ENCODE assay signal across 14 mouse cellular contexts in the genomic region with DNA sequence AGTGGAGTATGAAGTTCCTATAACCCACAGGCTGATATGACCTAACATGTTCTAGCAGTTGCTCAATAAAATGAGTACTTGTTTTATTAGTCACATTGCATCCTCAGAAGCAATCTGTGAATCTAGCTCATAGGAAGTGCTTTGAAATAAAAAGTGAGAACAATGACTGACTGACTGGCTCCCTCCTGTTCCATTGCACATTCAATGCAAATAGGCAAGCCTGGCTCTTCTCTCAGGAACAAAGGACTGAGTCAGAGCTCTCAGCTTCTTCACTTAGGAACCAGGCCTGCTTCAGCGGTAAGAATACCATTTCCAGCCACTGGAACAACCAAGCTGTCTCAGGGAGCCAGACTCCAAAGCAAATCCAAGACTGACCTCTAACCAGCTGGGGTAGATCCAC.
DNase-seq lines count a peak whose midpoint lies in the region; ATAC-seq and TF ChIP-seq lines count a peak whose summit lies in the region.
"Had no signal": no experiment of that assay in that cellular context is flagged by ENCODE, and none has a peak within 500 bp of the region (broad histone marks: within the 10 kb centered on the region; RNA-seq: fewer than 3 reads in every experiment).

No protein-coding gene starts in this region.

- H3K36me3 ChIP-seq in lung, postnatal 0 days (ENCODE audit: insufficient read depth, low read length): no peaks in the 10 kb centered on the region
- H3K36me3 ChIP-seq in ES-Bruce4 (ENCODE audit: control insufficient read depth, insufficient read depth, low read length, poor library complexity, severe bottlenecking): no peaks in the 10 kb centered on the region
- H3K36me3 ChIP-seq in hindbrain, postnatal 0 days (ENCODE audit: insufficient read depth, low read length): no peaks in the 10 kb centered on the region
- no peaks in the 10 kb centered on the region for H3K36me3 ChIP-seq in heart, embryonic 11.5 days (ENCODE audit: control insufficient read depth, insufficient read depth, low read length)
- H3K36me3 ChIP-seq: embryonic facial prominence, embryonic 13.5 days had no signal

- TF ChIP-seq CTCF in lung, postnatal 0 days (IDR thresholded peaks at IDR 0.05): no peak
- TF ChIP-seq CTCF in ES-Bruce4 (IDR thresholded peaks at IDR 0.05; ENCODE audit: low read depth, low read length): no peak
- TF ChIP-seq CTCF in hindbrain, postnatal 0 days (IDR thresholded peaks at IDR 0.05; ENCODE audit: low read depth): no peak

- no peak overlapping the region for H3K4me3 ChIP-seq in lung, postnatal 0 days (ENCODE audit: low read depth, low read length)
- H3K4me3 ChIP-seq in ES-Bruce4 (ENCODE audit: low read depth, low read length): no peak overlapping the region
- no peak overlapping the region for H3K4me3 ChIP-seq in hindbrain, postnatal 0 days (ENCODE audit: low read length)
- no peak overlapping the region for H3K4me3 ChIP-seq in heart, embryonic 11.5 days (ENCODE audit: low read depth, low read length)
- H3K4me3 ChIP-seq: embryonic facial prominence, embryonic 13.5 days had no signal

- peaks cover 4% of the 10 kb centered on the region; the same call in 1 of the 2 replicates for H3K4me1 ChIP-seq in lung, postnatal 0 days (ENCODE audit: insufficient read depth, low read depth, low read length)
- peaks cover 21% of the 10 kb centered on the region for H3K4me1 ChIP-seq in ES-Bruce4 (ENCODE audit: control insufficient read depth, insufficient read depth, low read length)
- H3K4me1 ChIP-seq in hindbrain, postnatal 0 days (ENCODE audit: insufficient read depth, low read length): peaks cover 16% of the 10 kb centered on the region
- H3K4me1 ChIP-seq in heart, embryonic 11.5 days (ENCODE audit: control insufficient read depth, insufficient read depth, low read length): peaks cover 34% of the 10 kb centered on the region

- TF ChIP-seq EP300 in lung, postnatal 0 days (IDR thresholded peaks at IDR 0.05): peak; percentile 21; the same call in 1 of the 2 replicates
- no peak for TF ChIP-seq EP300 in ES-Bruce4 (IDR thresholded peaks at IDR 0.05; ENCODE audit: insufficient read depth, low read depth, low read length)

- WGBS in lung, postnatal 0 days: 38% methylated on average over 1 of the region's 1 CpGs
- WGBS in hindbrain, postnatal 0 days: 25% methylated on average over 1 of the region's 1 CpGs
- 54% methylated on average over 1 of the region's 1 CpGs for WGBS in heart, embryonic 11.5 days (ENCODE audit: insufficient replicate concordance)

- DNase-seq in lung, postnatal 0 days (ENCODE audit: low spot score): peak; percentile 53
- no peak for DNase-seq in lung, postnatal 14 days
- DNase-seq in hindbrain, postnatal 0 days (ENCODE audit: low spot score): no peak
- no peak for DNase-seq in embryo, embryonic 10.5 days (ENCODE audit: low spot score)
- no peak for DNase-seq in cerebellum, adult 8-10 months
- DNase-seq: cerebellum, postnatal 14 days; heart, postnatal 14 days; kidney, adult 8-10 months; lung, postnatal 36 days had no signal

- H3K9me3 ChIP-seq in lung, postnatal 0 days (ENCODE audit: low read length): no peaks in the 10 kb centered on the region
- no peaks in the 10 kb centered on the region for H3K9me3 ChIP-seq in ES-Bruce4 (replicated peaks; ENCODE audit: control insufficient read depth, insufficient read depth, low read length, poor library complexity, severe bottlenecking)
- no peaks in the 10 kb centered on the region for H3K9me3 ChIP-seq in hindbrain, postnatal 0 days (ENCODE audit: low read length)
- H3K9me3 ChIP-seq in heart, embryonic 11.5 days (replicated peaks; ENCODE audit: control insufficient read depth, low read length): no peaks in the 10 kb centered on the region
- H3K9me3 ChIP-seq: embryonic facial prominence, embryonic 13.5 days had no signal

- no peak overlapping the region for H3K4me2 ChIP-seq in lung, postnatal 0 days (replicated peaks; ENCODE audit: low read depth, low read length)
- no peak overlapping the region for H3K4me2 ChIP-seq in hindbrain, postnatal 0 days (ENCODE audit: low read depth, low read length)
- no peak overlapping the region for H3K4me2 ChIP-seq in heart, embryonic 11.5 days
- H3K4me2 ChIP-seq: embryonic facial prominence, embryonic 13.5 days had no signal

- no peak overlapping the region for H3K9ac ChIP-seq in lung, postnatal 0 days (replicated peaks; ENCODE audit: low read depth)
- no peak overlapping the region for H3K9ac ChIP-seq in ES-Bruce4 (ENCODE audit: low read depth, poor library complexity, severe bottlenecking)
- no peak overlapping the region for H3K9ac ChIP-seq in hindbrain, postnatal 0 days (replicated peaks; ENCODE audit: low read length)
- no peak overlapping the region for H3K9ac ChIP-seq in heart, embryonic 11.5 days (ENCODE audit: low read depth, low read length)
- H3K9ac ChIP-seq: embryonic facial prominence, embryonic 13.5 days; liver, embryonic 14.5 days had no signal

- TF ChIP-seq POLR2A in ES-Bruce4 (IDR thresholded peaks at IDR 0.05; ENCODE audit: insufficient read depth, low read length): no peak

- H3K27ac ChIP-seq in lung, postnatal 0 days (ENCODE audit: low read length): no peak overlapping the region
- peak overlapping the region; percentile 13; the same call in 1 of the 2 replicates for H3K27ac ChIP-seq in ES-Bruce4 (ENCODE audit: insufficient read depth, low read length)
- H3K27ac ChIP-seq in hindbrain, postnatal 0 days: peak overlapping the region; percentile 45
- H3K27ac ChIP-seq in heart, embryonic 11.5 days (ENCODE audit: low read depth, low read length): no peak overlapping the region
- H3K27ac ChIP-seq: embryonic facial prominence, embryonic 13.5 days; liver, embryonic 14.5 days had no signal

- no peaks in the 10 kb centered on the region for H3K27me3 ChIP-seq in lung, postnatal 0 days (replicated peaks; ENCODE audit: insufficient read depth, low read length)
- H3K27me3 ChIP-seq in ES-Bruce4 (ENCODE audit: control insufficient read depth, insufficient read depth, low read length, poor library complexity, severe bottlenecking): no peaks in the 10 kb centered on the region
- H3K27me3 ChIP-seq in hindbrain, postnatal 0 days (ENCODE audit: insufficient read depth, low read length): no peaks in the 10 kb centered on the region
- no peaks in the 10 kb centered on the region for H3K27me3 ChIP-seq in heart, embryonic 11.5 days (ENCODE audit: control insufficient read depth, insufficient read depth, low read length)
- H3K27me3 ChIP-seq: embryonic facial prominence, embryonic 13.5 days had no signal

- ATAC-seq in lung, postnatal 0 days: peak; percentile 11
- peak; percentile 34 for ATAC-seq in activated CD4-positive, CD25-positive, alpha-beta regulatory T cell, adult 4 months
- no peak for ATAC-seq in hindbrain, postnatal 0 days
- no peak for ATAC-seq in heart, embryonic 11.5 days (replicated peaks; ENCODE audit: insufficient number of reproducible peaks, low FRiP score, low TSS enrichment)

Comparison
In these comparisons a context has a peak if more than half of its experiments do, and no peak if none do; other contexts are left out.
1. ATAC-seq: peak in lung, postnatal 0 days (single experiment) and activated CD4-positive, CD25-positive, alpha-beta regulatory T cell, adult 4 months (single experiment); none in hindbrain, postnatal 0 days (single experiment) and heart, embryonic 11.5 days (single experiment).
2. H3K27ac ChIP-seq: peak in ES-Bruce4 (single experiment) and hindbrain, postnatal 0 days (single experiment); none in lung, postnatal 0 days (single experiment) and heart, embryonic 11.5 days (single experiment).